In genomic region chr6:83503361-83503760, GRCm38 (mm10) we compare ENCODE assay signal across 10 mouse cellular contexts. TPM values are rescaled to one million over a fixed set of nuclear protein-coding genes. Genes with fewer than 3 reads are reported as not detected.
"Had no signal": no experiment of that assay in that cellular context is flagged by ENCODE, and none has a peak within 500 bp of the region (broad histone marks: within the 10 kb centered on the region; RNA-seq: fewer than 3 reads in every experiment).

No protein-coding gene starts in this region.

- H3K9ac ChIP-seq: liver, embryonic 14.5 days; midbrain, embryonic 15.5 days had no signal

- H3K9me3 ChIP-seq: megakaryocyte, embryonic 14.5 days; midbrain, embryonic 15.5 days; neural tube, embryonic 15.5 days had no signal

- H3K27me3 ChIP-seq: limb, embryonic 13.5 days; megakaryocyte, embryonic 14.5 days; midbrain, embryonic 15.5 days; neural tube, embryonic 15.5 days had no signal

- DNase-seq: kidney, adult 11 months; kidney, postnatal 10 days; left cerebral cortex, postnatal 4 days had no signal

- ATAC-seq: midbrain, embryonic 15.5 days had no signal

- H3K27ac ChIP-seq: limb, embryonic 13.5 days; liver, embryonic 14.5 days; midbrain, embryonic 15.5 days; neural tube, embryonic 15.5 days had no signal

- H3K4me3 ChIP-seq: limb, embryonic 13.5 days; midbrain, embryonic 15.5 days; neural tube, embryonic 15.5 days had no signal

- H3K4me2 ChIP-seq: limb, embryonic 13.5 days; midbrain, embryonic 11.5 days; midbrain, embryonic 15.5 days; neural tube, embryonic 15.5 days had no signal

- H3K36me3 ChIP-seq: midbrain, embryonic 15.5 days had no signal

RNA-seq across cellular contexts. Expression of gene Actg2, which starts 32.7 kb away (rescaled TPM):
- total RNA-seq: layer of hippocampus, postnatal 25 days had no signal
